Mouse (Mus musculus) hematopoietic stem cell, adult 5-6 weeks (primary cell): ENCODE data around the gene Fam118b. TPM values are rescaled to one million over a fixed set of nuclear protein-coding genes. Genes with fewer than 3 reads are reported as not detected.

Experiments used
- ATAC-seq, 2 experiments: fragments of 125-278 bp in 1 of 2; replicated peaks in 1 of 2; 2 replicates each; pipeline ENCODE4 v1.8.0; 2016 to 2017; ENCODE audit warnings: inconsistent platforms in 2 of 2, mild to moderate bottlenecking in 2 of 2, moderate number of reproducible peaks in 2 of 2, low read depth in 1 of 2, moderate TSS enrichment in 1 of 2; ENCODE audit not compliant: low FRiP score in 2 of 2, poor library complexity in 2 of 2, severe bottlenecking in 2 of 2, insufficient read depth in 1 of 2, low TSS enrichment in 1 of 2
- total RNA-seq: library from RNA; stranded (forward); fragments of 172-1452, 232-1000 nt; gene quantifications from 2 replicates; pipeline ENCODE4 v1.2.3, GENCODE M21; 2017

The Fam118b gene
- total RNA-seq, 1 experiment from 2014 or later, result 6.1 TPM

GRCm38 (mm10) chr9:35278451-35278850 is 10.8 kb upstream of the Fam118b start:
- ATAC-seq, result no peak

GRCm38 (mm10) chr9:35277855-35278365 is 10.3 kb upstream of the Fam118b start:
- no peak for ATAC-seq

GRCm38 (mm10) chr9:35267976-35268715 is 541 bp upstream of the Fam118b start:
- peak in 1 of 2 experiments; percentile 27; a peak in 2 of 4 replicates for ATAC-seq

GRCm38 (mm10) chr9:35264509-35264908 is 3.1 kb downstream of the Fam118b start:
- no peak for ATAC-seq

- ATAC-seq, result no peak
Measured at GRCm38 (mm10) chr9:35263431-35263830, 4.2 kb downstream of the Fam118b start.

GRCm38 (mm10) chr9:35262418-35262817 is 5.2 kb downstream of the Fam118b start:
- no peak for ATAC-seq

- no peak for ATAC-seq
Measured at GRCm38 (mm10) chr9:35257365-35257764, 10.2 kb downstream of the Fam118b start.

GRCm38 (mm10) chr9:35249476-35249875 is 18.1 kb downstream of the Fam118b start:
- no peak for ATAC-seq

GRCm38 (mm10) chr9:35247405-35247804 is 20.2 kb downstream of the Fam118b start:
- no peak for ATAC-seq

- no peak for ATAC-seq
Measured at GRCm38 (mm10) chr9:35239734-35240133, 27.9 kb downstream of the Fam118b start.

GRCm38 (mm10) chr9:35238915-35239571 is 28.6 kb downstream of the Fam118b start:
- ATAC-seq, result no peak

- no peak for ATAC-seq
Measured at GRCm38 (mm10) chr9:35238371-35238770, 29.2 kb downstream of the Fam118b start.

GRCm38 (mm10) chr9:35235996-35236395 is 31.6 kb downstream of the Fam118b start:
- no peak for ATAC-seq

- ATAC-seq, result no peak
Measured at GRCm38 (mm10) chr9:35228671-35229070, 38.9 kb downstream of the Fam118b start.

- ATAC-seq, result no peak
Measured at GRCm38 (mm10) chr9:35223466-35223865, 44.1 kb downstream of the Fam118b start.

GRCm38 (mm10) chr9:35217963-35218362 is 49.6 kb downstream of the Fam118b start:
- ATAC-seq, result no peak

GRCm38 (mm10) chr9:35211573-35212511 is 55.8 kb downstream of the Fam118b start:
- ATAC-seq, result 0 out of 4 replicates have a peak, but pooled peaks of 1 of the 2 experiments have one; percentile 0
